Mouse (Mus musculus): Measurements from ENCODE around the gene Arpc5l. TPM values are rescaled to one million over a fixed set of nuclear protein-coding genes. Genes with fewer than 3 reads are reported as not detected.

The Arpc5l gene
- polyA plus RNA-seq, 1 experiment from 2014 or later: 115 TPM

GRCm38 (mm10) chr2:38983456-38983855, 21.7 kb upstream of the Arpc5l start:
- 95% methylated on average over 2 of the region's 2 CpGs for WGBS
- ATAC-seq (ENCODE audit: low FRiP score, low read depth): no peak

GRCm38 (mm10) chr2:38986580-38986979, 18.6 kb upstream of the Arpc5l start:
- no peaks in the 10 kb centered on the region for H3K36me3 ChIP-seq
- H3K27me3 ChIP-seq: no peaks in the 10 kb centered on the region
- H3K9me3 ChIP-seq: 0 out of 2 replicates have a peak, but pooled peaks cover 5% of the 10 kb centered on the region
- no peak overlapping the region for H3K4me2 ChIP-seq (replicated peaks)
- WGBS: 80% methylated on average over 3 of the region's 3 CpGs
- no peak for ATAC-seq (ENCODE audit: low FRiP score, low read depth)
- H3K4me1 ChIP-seq: peaks cover 5% of the 10 kb centered on the region; the same call in 1 of the 2 replicates
- H3K27ac ChIP-seq: no peak overlapping the region
- H3K4me3 ChIP-seq: no peak overlapping the region
- H3K9ac ChIP-seq: no peak overlapping the region

More at GRCm38 (mm10) chr2:38983456-38983855, 21.7 kb upstream of the Arpc5l start:
- H3K9ac ChIP-seq: no peak overlapping the region
- no peaks in the 10 kb centered on the region for H3K27me3 ChIP-seq
- peaks cover 5% of the 10 kb centered on the region; the same call in 1 of the 2 replicates for H3K4me1 ChIP-seq
- H3K9me3 ChIP-seq: 0 out of 2 replicates have a peak, but pooled peaks cover 5% of the 10 kb centered on the region
- H3K4me2 ChIP-seq (replicated peaks): no peak overlapping the region
- no peaks in the 10 kb centered on the region for H3K36me3 ChIP-seq
- H3K27ac ChIP-seq: no peak overlapping the region
- H3K4me3 ChIP-seq: no peak overlapping the region

- no peak overlapping the region for H3K9ac ChIP-seq
- 0 out of 2 replicates have a peak, but pooled peaks have one; percentile 25 for ATAC-seq (ENCODE audit: low FRiP score, low read depth)
- 0 out of 2 replicates have a peak overlapping the region, but pooled peaks have one; percentile 22 for H3K27ac ChIP-seq
- peaks cover 5% of the 10 kb centered on the region; the same call in 1 of the 2 replicates for H3K4me1 ChIP-seq
- H3K36me3 ChIP-seq: no peaks in the 10 kb centered on the region
- 69% methylated on average over 1 of the region's 1 CpGs for WGBS
- no peaks in the 10 kb centered on the region for H3K27me3 ChIP-seq
- no peak overlapping the region for H3K4me2 ChIP-seq (replicated peaks)
- H3K9me3 ChIP-seq: 0 out of 2 replicates have a peak, but pooled peaks cover 5% of the 10 kb centered on the region
- no peak overlapping the region for H3K4me3 ChIP-seq
These were observed 17.8 kb upstream of the Arpc5l start for GRCm38 (mm10) chr2:38987371-38987770.

- Histone ChIP-seq H3K27ac (0 out of 2 replicates have a peak overlapping the region, but pooled peaks have one; percentile 22), H3K4me2 (replicated peaks) (no peak overlapping the region), H3K27me3 (no peaks in the 10 kb centered on the region), H3K9ac (no peak overlapping the region), H3K4me1 (peaks cover 5% of the 10 kb centered on the region; the same call in 1 of the 2 replicates), H3K36me3 (no peaks in the 10 kb centered on the region), H3K4me3 (no peak overlapping the region), H3K9me3 (0 out of 2 replicates have a peak, but pooled peaks cover 5% of the 10 kb centered on the region)
- 68% methylated on average over 6 of the region's 6 CpGs for WGBS
- no peak for ATAC-seq (ENCODE audit: low FRiP score, low read depth)
These were observed 17.2 kb upstream of the Arpc5l start for GRCm38 (mm10) chr2:38987803-38988510.

- Histone ChIP-seq H3K4me1 (peaks cover 5% of the 10 kb centered on the region; the same call in 1 of the 2 replicates), H3K4me2 (replicated peaks) (no peak overlapping the region), H3K36me3 (no peaks in the 10 kb centered on the region), H3K27me3 (no peaks in the 10 kb centered on the region), H3K27ac (no peak overlapping the region), H3K9me3 (0 out of 2 replicates have a peak, but pooled peaks cover 5% of the 10 kb centered on the region), H3K9ac (no peak overlapping the region), H3K4me3 (no peak overlapping the region)
- ATAC-seq (ENCODE audit: low FRiP score, low read depth): no peak
- 81% methylated on average over 2 of the region's 2 CpGs for WGBS
These were observed 16.2 kb upstream of the Arpc5l start for GRCm38 (mm10) chr2:38988929-38989328.

- no peak overlapping the region for H3K4me3 ChIP-seq
- H3K4me1 ChIP-seq: peaks cover 5% of the 10 kb centered on the region; the same call in 1 of the 2 replicates
- H3K9ac ChIP-seq: no peak overlapping the region
- H3K27ac ChIP-seq: no peak overlapping the region
- no peaks in the 10 kb centered on the region for H3K27me3 ChIP-seq
- no peak for ATAC-seq (ENCODE audit: low FRiP score, low read depth)
- WGBS: 66% methylated on average over 4 of the region's 4 CpGs
- no peaks in the 10 kb centered on the region for H3K36me3 ChIP-seq
- no peaks in the 10 kb centered on the region for H3K9me3 ChIP-seq
- no peak overlapping the region for H3K4me2 ChIP-seq (replicated peaks)
These were observed 13.1 kb upstream of the Arpc5l start for GRCm38 (mm10) chr2:38992004-38992403.

- no peak for ATAC-seq (ENCODE audit: low FRiP score, low read depth)
- H3K4me3 ChIP-seq: no peak overlapping the region
- WGBS: 48% methylated on average over 4 of the region's 4 CpGs
These were observed 12.7 kb upstream of the Arpc5l start for GRCm38 (mm10) chr2:38992452-38992851.

GRCm38 (mm10) chr2:38997386-38998374, 7.5 kb upstream of the Arpc5l start, which contains the start of gene Wdr38:
Gene Wdr38 (plus strand): TSS chr2:38997476.
- WGBS: 15% methylated on average over 33 of the region's 33 CpGs
- H3K27ac ChIP-seq: no peak within 1 kb of the TSS; the same call in 1 of the 2 replicates
- H3K9ac ChIP-seq: peak within 1 kb of the TSS; percentile 65
- peak within 1 kb of the TSS; percentile 64 for H3K4me2 ChIP-seq (replicated peaks)
- ATAC-seq (ENCODE audit: low FRiP score, low read depth): peak; percentile 93
- H3K4me3 ChIP-seq: peak within 1 kb of the TSS; percentile 46
- peaks cover 8% of the 10 kb centered on the region for H3K4me1 ChIP-seq
- no peaks in the 10 kb centered on the region for H3K27me3 ChIP-seq
- H3K9me3 ChIP-seq: no peaks in the 10 kb centered on the region
- H3K36me3 ChIP-seq: peaks cover 34% of the 10 kb centered on the region

More at GRCm38 (mm10) chr2:38992452-38992851, 12.7 kb upstream of the Arpc5l start:
- no peak overlapping the region for H3K27ac ChIP-seq
- H3K9me3 ChIP-seq: no peaks in the 10 kb centered on the region
- H3K36me3 ChIP-seq: no peaks in the 10 kb centered on the region
- H3K27me3 ChIP-seq: no peaks in the 10 kb centered on the region
- peaks cover 7% of the 10 kb centered on the region for H3K4me1 ChIP-seq
- no peak overlapping the region for H3K4me2 ChIP-seq (replicated peaks)
- H3K9ac ChIP-seq: peak overlapping the region; percentile 4; the same call in 1 of the 2 replicates

GRCm38 (mm10) chr2:38999381-38999780, 5.8 kb upstream of the Arpc5l start:
- Histone ChIP-seq H3K4me2 (replicated peaks) (no peak overlapping the region), H3K4me1 (peaks cover 25% of the 10 kb centered on the region), H3K9me3 (no peaks in the 10 kb centered on the region), H3K27ac (no peak overlapping the region), H3K36me3 (peaks cover 47% of the 10 kb centered on the region), H3K4me3 (no peak overlapping the region), H3K9ac (no peak overlapping the region), H3K27me3 (no peaks in the 10 kb centered on the region)
- no peak for ATAC-seq (ENCODE audit: low FRiP score, low read depth)
- WGBS: 57% methylated on average over 4 of the region's 4 CpGs

GRCm38 (mm10) chr2:38999910-39000586, 5.1 kb upstream of the Arpc5l start:
- no peak overlapping the region for H3K9ac ChIP-seq
- H3K4me3 ChIP-seq: no peak overlapping the region
- H3K27ac ChIP-seq: no peak overlapping the region
- WGBS: 67% methylated on average over 8 of the region's 8 CpGs
- H3K4me1 ChIP-seq: peaks cover 25% of the 10 kb centered on the region
- no peaks in the 10 kb centered on the region for H3K9me3 ChIP-seq
- ATAC-seq (ENCODE audit: low FRiP score, low read depth): no peak
- no peaks in the 10 kb centered on the region for H3K27me3 ChIP-seq
- H3K36me3 ChIP-seq: peaks cover 47% of the 10 kb centered on the region
- no peak overlapping the region for H3K4me2 ChIP-seq (replicated peaks)

- Histone ChIP-seq H3K4me1 (peaks cover 25% of the 10 kb centered on the region), H3K9me3 (no peaks in the 10 kb centered on the region), H3K4me2 (replicated peaks) (no peak overlapping the region), H3K4me3 (no peak overlapping the region), H3K36me3 (peaks cover 47% of the 10 kb centered on the region), H3K27me3 (no peaks in the 10 kb centered on the region), H3K27ac (no peak overlapping the region), H3K9ac (no peak overlapping the region)
- 86% methylated on average over 4 of the region's 4 CpGs for WGBS
- ATAC-seq (ENCODE audit: low FRiP score, low read depth): no peak
These were observed 4.6 kb upstream of the Arpc5l start for GRCm38 (mm10) chr2:39000587-39000919.

Measured in limb, embryonic 13.5 days (tissue).